Mouse (Mus musculus): ENCODE measurements around the gene Gm20708. TPM values are rescaled to one million over a fixed set of nuclear protein-coding genes. Genes with fewer than 3 reads are reported as not detected.

The Gm20708 gene
- total RNA-seq, 2 experiments from 2014 or later: 7.0 TPM; not detected in 1

- ATAC-seq (replicated peaks; ENCODE audit: low FRiP score, low TSS enrichment, poor library complexity, severe bottlenecking): no peak
These were observed 71.0 kb downstream of the Gm20708 start for GRCm38 (mm10) chr11:117880336-117880976.

- ATAC-seq (replicated peaks; ENCODE audit: low FRiP score, low TSS enrichment, poor library complexity, severe bottlenecking): no peak
These were observed 71.5 kb downstream of the Gm20708 start for GRCm38 (mm10) chr11:117880977-117881358.

GRCm38 (mm10) chr11:117881787-117882186, 72.3 kb downstream of the Gm20708 start:
- no peak for ATAC-seq (replicated peaks; ENCODE audit: low FRiP score, low TSS enrichment, poor library complexity, severe bottlenecking)

- ATAC-seq (replicated peaks; ENCODE audit: low FRiP score, low TSS enrichment, poor library complexity, severe bottlenecking): no peak
These were observed 72.7 kb downstream of the Gm20708 start for GRCm38 (mm10) chr11:117882208-117882607.

- no peak for ATAC-seq (replicated peaks; ENCODE audit: low FRiP score, low TSS enrichment, poor library complexity, severe bottlenecking)
These were observed 76.5 kb downstream of the Gm20708 start for GRCm38 (mm10) chr11:117886000-117886399.

- no peak for ATAC-seq (replicated peaks; ENCODE audit: low FRiP score, low TSS enrichment, poor library complexity, severe bottlenecking)
These were observed 78.8 kb downstream of the Gm20708 start for GRCm38 (mm10) chr11:117888168-117888852.

GRCm38 (mm10) chr11:117888853-117889822, 79.7 kb downstream of the Gm20708 start:
- ATAC-seq (replicated peaks; ENCODE audit: low FRiP score, low TSS enrichment, poor library complexity, severe bottlenecking): no peak

Other genes with a start within 250 kb of the Gm20708 start
- 27.1 and 32.2 TPM in 2 replicates for gene Tnrc6c, start 155.4 kb upstream of the Gm20708 start, total RNA-seq (2014; fragmentation: Nextera tagmentation)
- gene Tnrc6c, start 155.4 kb upstream of the Gm20708 start, total RNA-seq (2017): 15.8 and 18.0 TPM in 2 replicates
- 16.2 and 38.2 TPM in 2 replicates for gene Tmc8, start 27.6 kb upstream of the Gm20708 start, total RNA-seq (2014; fragmentation: Nextera tagmentation)
- 7.3 and 11.3 TPM in 2 replicates for gene Tmc8, start 27.6 kb upstream of the Gm20708 start, total RNA-seq (2017)
- gene Tmc6, start 27.5 kb upstream of the Gm20708 start, total RNA-seq (2014; fragmentation: Nextera tagmentation): 101 and 172 TPM in 2 replicates
- gene Tmc6, start 27.5 kb upstream of the Gm20708 start, total RNA-seq (2017): 13.6 and 39.7 TPM in 2 replicates
- gene 6030468B19Rik, start 12.0 kb upstream of the Gm20708 start, total RNA-seq (2014; fragmentation: Nextera tagmentation): 5.8 and 6.8 TPM in 2 replicates
- 1.8 and 4.2 TPM in 2 replicates for gene 6030468B19Rik, start 12.0 kb upstream of the Gm20708 start, total RNA-seq (2017)
- 166 and 173 TPM in 2 replicates for gene Syngr2, start within 50 bp of the Gm20708 start, total RNA-seq (2014; fragmentation: Nextera tagmentation)
- gene Syngr2, start within 50 bp of the Gm20708 start, total RNA-seq (2017): 83.2 and 116 TPM in 2 replicates
- 7.2 and 9.4 TPM in 2 replicates for gene Afmid, start 16.3 kb downstream of the Gm20708 start, total RNA-seq (2014; fragmentation: Nextera tagmentation)
- 0.70 and 1.0 TPM in 2 replicates for gene Afmid, start 16.3 kb downstream of the Gm20708 start, total RNA-seq (2017)
- gene Tk1, start 16.4 kb downstream of the Gm20708 start, total RNA-seq (2014; fragmentation: Nextera tagmentation): 191 and 266 TPM in 2 replicates
- 46.7 and 52.5 TPM in 2 replicates for gene Tk1, start 16.4 kb downstream of the Gm20708 start, total RNA-seq (2017)
- 164 and 220 TPM in 2 replicates for gene Birc5, start 39.6 kb downstream of the Gm20708 start, total RNA-seq (2014; fragmentation: Nextera tagmentation)
- 144 and 182 TPM in 2 replicates for gene Birc5, start 39.6 kb downstream of the Gm20708 start, total RNA-seq (2017)
- not detected in 2 replicates for gene Tmem235, start 51.1 kb downstream of the Gm20708 start, total RNA-seq (2014; fragmentation: Nextera tagmentation)
- not detected in 2 replicates for gene Tmem235, start 51.1 kb downstream of the Gm20708 start, total RNA-seq (2017)
- gene Tha1, start 63.8 kb downstream of the Gm20708 start, total RNA-seq (2014; fragmentation: Nextera tagmentation): 1.8 and 4.9 TPM in 2 replicates
- 2.8 and 3.8 TPM in 2 replicates for gene Tha1, start 63.8 kb downstream of the Gm20708 start, total RNA-seq (2017)
- not detected in 2 replicates for gene Socs3, start 160.4 kb downstream of the Gm20708 start, total RNA-seq (2014; fragmentation: Nextera tagmentation)
- gene Socs3, start 160.4 kb downstream of the Gm20708 start, total RNA-seq (2017): 2.0 and 3.5 TPM in 2 replicates
- 20.5 and 27.5 TPM in 2 replicates for gene Pgs1, start 176.6 kb downstream of the Gm20708 start, total RNA-seq (2014; fragmentation: Nextera tagmentation)
- gene Pgs1, start 176.6 kb downstream of the Gm20708 start, total RNA-seq (2017): 5.6 and 6.4 TPM in 2 replicates

Data from megakaryocyte-erythroid progenitor cell, adult 5-6 weeks (primary cell).